Mouse (Mus musculus) lung, embryonic 15.5 days (tissue): ENCODE measurements at regions not wholly inside any gene's neighbourhood (a gene's known extent, or its start where the extent isn't known, plus 50 kb on each side); places are given as distances from the start of the nearest gene placed in this dataset.

ENCODE experiments used
- ATAC-seq: fragments of 200-750 bp; cut with Nextera tagmentation; 2 replicates; pipeline ENCODE4 v1.8.0; 2017; ENCODE audit warnings: moderate number of reproducible peaks, borderline replicate concordance; ENCODE audit not compliant: low FRiP score, low TSS enrichment; ENCODE audit errors: extremely low read depth
- H3K27ac ChIP-seq: fragments of 300-500 bp; sonication (generic); 2 replicates; pipeline ENCODE4 v1.5.1; 2015; ENCODE audit warnings: moderate library complexity, mild to moderate bottlenecking, inconsistent platforms
- H3K27me3 ChIP-seq: fragments of 300-500 bp; sonication (generic); 2 replicates; pipeline ENCODE4 v1.6.1; 2015; ENCODE audit warnings: inconsistent platforms
- H3K36me3 ChIP-seq: fragments of 300-500 bp; sonication (generic); 2 replicates; pipeline ENCODE4 v1.6.1; 2015; ENCODE audit warnings: inconsistent platforms
- H3K4me1 ChIP-seq: fragments of 300-500 bp; sonication (generic); 2 replicates; pipeline ENCODE4 v1.6.1; 2015; ENCODE audit warnings: inconsistent platforms
- H3K4me2 ChIP-seq: fragments of 300-500 bp; sonication (generic); 2 replicates; pipeline ENCODE4 v1.6.1; 2015; ENCODE audit warnings: inconsistent platforms, mild to moderate bottlenecking, moderate library complexity
- H3K4me3 ChIP-seq: fragments of 300-500 bp; sonication (generic); 2 replicates; pipeline ENCODE4 v1.5.1; 2015; ENCODE audit warnings: mild to moderate bottlenecking, inconsistent platforms
- H3K9ac ChIP-seq: fragments of 300-500 bp; sonication (generic); 2 replicates; pipeline ENCODE4 v1.6.1; 2015; ENCODE audit warnings: inconsistent platforms
- H3K9me3 ChIP-seq: fragments of 300-500 bp; sonication (generic); 2 replicates; pipeline ENCODE4 v1.6.1; 2016; ENCODE audit warnings: inconsistent platforms
- WGBS: fragments of 180-500 bp; shearing (Covaris S2); methylation state at CpG from one replicate; pipeline ENCODE4 v1.1.7; 2015; 5-methylcytosine and 5-hydroxymethylcytosine counted together

DNA sequence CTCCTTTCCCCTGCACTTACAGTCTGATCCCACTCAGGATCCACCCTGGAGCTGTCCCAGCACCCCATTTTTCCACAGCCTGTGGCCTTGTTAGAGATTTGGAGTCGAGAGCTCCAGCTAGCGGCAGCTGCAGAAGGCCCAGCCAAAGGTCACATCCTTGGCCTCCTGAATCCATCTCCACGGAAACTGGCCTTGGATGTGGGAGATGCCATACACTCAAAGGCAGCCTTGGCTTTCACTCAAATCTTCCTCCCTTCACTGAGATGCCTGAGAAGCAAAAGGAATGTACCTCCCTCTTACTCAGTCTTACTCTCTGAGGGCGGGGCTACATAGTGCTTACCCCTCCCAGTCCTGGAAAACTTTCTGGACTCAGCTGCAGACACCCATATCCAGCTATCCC, 56.2 kb upstream of the Ky start:
- Histone ChIP-seq H3K27me3 (no peaks in the 10 kb centered on the region), H3K27ac (no peak overlapping the region), H3K9me3 (no peaks in the 10 kb centered on the region), H3K4me2 (no peak overlapping the region), H3K4me3 (no peak overlapping the region), H3K36me3 (no peaks in the 10 kb centered on the region), H3K9ac (no peak overlapping the region), H3K4me1 (no peaks in the 10 kb centered on the region)
- 69% methylated on average over 4 of the region's 4 CpGs for WGBS
- no peak for ATAC-seq

DNA sequence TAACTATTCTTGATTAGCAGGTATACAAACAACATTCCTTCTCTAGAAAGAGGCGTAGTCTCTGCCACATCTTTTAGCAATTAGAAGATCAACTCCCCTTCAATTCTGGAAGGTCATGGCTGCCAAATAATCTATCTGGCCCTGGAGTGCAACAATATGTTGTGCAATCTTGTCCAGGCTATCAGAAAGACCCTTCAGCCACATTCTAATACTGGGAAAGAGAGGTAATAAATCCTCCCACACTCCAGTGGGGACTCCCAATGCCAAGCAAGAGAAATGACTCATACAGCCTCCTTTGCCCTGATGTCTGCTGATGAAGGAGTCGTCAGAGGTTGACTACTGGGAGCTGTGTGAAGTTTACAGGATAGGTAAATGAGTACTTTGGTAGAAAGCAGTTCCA, 59.5 kb upstream of the Ky start:
- ATAC-seq = no peak
- Histone ChIP-seq H3K27ac (no peak overlapping the region), H3K4me2 (no peak overlapping the region), H3K4me3 (no peak overlapping the region), H3K27me3 (no peaks in the 10 kb centered on the region), H3K9me3 (no peaks in the 10 kb centered on the region), H3K4me1 (0 out of 2 replicates have a peak, but pooled peaks cover 3% of the 10 kb centered on the region), H3K36me3 (no peaks in the 10 kb centered on the region), H3K9ac (no peak overlapping the region)
- 27% methylated on average over 2 of the region's 2 CpGs for WGBS

DNA sequence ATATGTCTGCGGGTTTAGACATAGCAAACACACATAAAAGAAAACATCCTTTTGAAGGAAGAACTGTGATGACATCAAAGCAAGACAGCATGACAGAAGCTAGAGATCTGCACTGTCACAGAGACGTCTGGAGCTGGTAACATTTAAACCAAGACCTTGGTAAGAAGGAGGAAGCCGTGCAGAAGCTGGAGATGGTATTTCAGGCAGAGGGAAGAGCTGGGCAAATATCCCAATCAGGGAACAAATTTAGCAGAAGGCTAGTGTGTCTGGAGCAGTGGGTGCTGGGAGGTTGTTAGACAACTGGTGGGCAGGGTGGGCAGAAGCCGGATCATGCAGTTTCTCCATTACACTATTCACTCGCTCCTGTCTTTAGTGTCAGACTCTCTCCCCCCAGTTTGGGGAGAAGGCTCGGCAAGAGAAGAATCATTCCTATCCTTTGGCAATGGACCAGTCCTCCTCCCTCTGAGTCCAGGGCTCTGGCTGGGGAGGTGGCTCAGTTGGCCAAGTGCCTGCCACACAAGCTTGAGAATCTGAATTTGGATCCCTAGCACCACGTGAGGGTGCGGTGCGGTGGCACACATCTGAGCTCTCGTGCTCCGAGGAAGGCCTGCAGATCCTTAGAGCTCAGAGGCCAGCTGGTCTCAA, 63.2 kb upstream of the Ky start:
- Histone ChIP-seq H3K9ac (no peak overlapping the region), H3K27ac (no peak overlapping the region), H3K36me3 (no peaks in the 10 kb centered on the region), H3K9me3 (no peaks in the 10 kb centered on the region), H3K27me3 (no peaks in the 10 kb centered on the region), H3K4me2 (no peak overlapping the region), H3K4me1 (0 out of 2 replicates have a peak, but pooled peaks cover 3% of the 10 kb centered on the region), H3K4me3 (no peak overlapping the region)
- 62% methylated on average over 11 of the region's 11 CpGs for WGBS
- ATAC-seq = peak; percentile 42

DNA sequence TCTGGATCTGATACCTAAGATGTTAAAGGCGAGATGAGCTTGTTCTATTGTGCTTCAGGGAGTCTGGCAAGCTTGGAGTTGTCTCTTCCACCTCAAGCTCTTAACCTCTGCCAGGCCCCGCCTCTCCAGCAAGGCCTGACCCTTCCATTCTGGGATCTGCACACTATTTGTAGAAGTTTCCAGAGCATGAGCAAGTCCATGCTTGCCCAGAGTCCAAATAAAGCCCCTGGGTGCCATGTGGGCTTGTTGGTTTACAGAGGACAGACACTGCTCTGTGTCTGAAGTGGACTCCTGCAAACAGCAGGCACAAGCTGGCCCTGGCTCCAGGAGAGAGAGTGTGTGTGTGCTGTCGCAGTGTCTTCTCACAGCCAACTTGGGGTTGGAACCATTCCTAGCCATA, 67.9 kb upstream of the Ky start:
- no peak overlapping the region; the same call in 1 of the 2 replicates for H3K27ac ChIP-seq
- H3K4me2 ChIP-seq = no peak overlapping the region
- 0 out of 2 replicates have a peak, but pooled peaks cover 3% of the 10 kb centered on the region for H3K4me1 ChIP-seq
- whole genome bisulfite sequencing = 72% methylated on average over 3 of the region's 3 CpGs
- no peaks in the 10 kb centered on the region for H3K36me3 ChIP-seq
- H3K9me3 ChIP-seq = no peaks in the 10 kb centered on the region
- ATAC-seq = no peak
- no peaks in the 10 kb centered on the region for H3K27me3 ChIP-seq
- H3K9ac ChIP-seq = no peak overlapping the region
- no peak overlapping the region for H3K4me3 ChIP-seq

DNA sequence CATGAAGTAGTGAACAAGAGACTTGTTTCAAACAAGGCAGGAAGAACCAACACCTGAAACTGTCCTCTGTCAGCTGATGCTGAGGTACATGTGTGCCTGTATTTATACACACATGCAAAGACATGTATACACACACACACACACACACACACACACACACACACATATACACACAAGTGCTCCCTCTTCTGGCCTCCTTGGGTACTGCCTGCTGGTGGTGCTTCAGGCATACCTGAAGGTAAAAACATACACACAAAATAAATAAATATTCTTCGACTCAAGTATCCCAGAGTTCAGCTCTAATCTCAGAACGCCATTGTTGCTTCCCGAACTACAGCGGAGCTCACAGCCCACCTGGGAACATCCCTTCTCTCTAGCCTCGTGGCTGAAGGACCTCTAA, 69.2 kb upstream of the Ky start:
- Histone ChIP-seq H3K36me3 (no peaks in the 10 kb centered on the region), H3K4me2 (no peak overlapping the region), H3K9ac (no peak overlapping the region), H3K9me3 (no peaks in the 10 kb centered on the region), H3K27me3 (no peaks in the 10 kb centered on the region), H3K4me1 (no peaks in the 10 kb centered on the region), H3K4me3 (no peak overlapping the region), H3K27ac (no peak overlapping the region)
- WGBS = 70% methylated on average over 5 of the region's 5 CpGs
- ATAC-seq = no peak

DNA sequence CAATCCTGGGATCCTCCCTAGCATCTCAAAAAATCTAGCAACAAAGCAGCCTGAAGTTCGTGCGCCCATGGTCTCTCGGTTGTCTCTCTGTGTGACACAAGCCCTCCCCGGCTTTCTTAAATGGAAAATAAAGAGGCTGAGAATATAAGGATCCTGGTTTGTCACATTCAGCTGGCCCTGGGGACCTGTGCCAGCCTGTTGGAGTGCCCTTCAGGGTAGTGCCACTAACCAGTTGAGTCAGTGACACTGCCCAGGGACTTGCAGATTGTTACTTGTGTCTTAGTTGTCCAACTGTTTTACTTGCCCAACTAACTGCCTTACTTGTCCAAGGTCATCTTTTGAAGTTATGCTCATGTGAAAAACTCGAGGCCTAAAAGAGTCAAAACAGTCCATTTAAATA, 73.5 kb upstream of the Ephb1 start:
- Histone ChIP-seq H3K27me3 (no peaks in the 10 kb centered on the region), H3K4me3 (no peak overlapping the region), H3K4me1 (peaks cover 12% of the 10 kb centered on the region; the same call in 1 of the 2 replicates), H3K36me3 (no peaks in the 10 kb centered on the region), H3K4me2 (no peak overlapping the region), H3K9me3 (no peaks in the 10 kb centered on the region), H3K9ac (no peak overlapping the region), H3K27ac (no peak overlapping the region)
- ATAC-seq = no peak
- WGBS = 86% methylated on average over 5 of the region's 5 CpGs

DNA sequence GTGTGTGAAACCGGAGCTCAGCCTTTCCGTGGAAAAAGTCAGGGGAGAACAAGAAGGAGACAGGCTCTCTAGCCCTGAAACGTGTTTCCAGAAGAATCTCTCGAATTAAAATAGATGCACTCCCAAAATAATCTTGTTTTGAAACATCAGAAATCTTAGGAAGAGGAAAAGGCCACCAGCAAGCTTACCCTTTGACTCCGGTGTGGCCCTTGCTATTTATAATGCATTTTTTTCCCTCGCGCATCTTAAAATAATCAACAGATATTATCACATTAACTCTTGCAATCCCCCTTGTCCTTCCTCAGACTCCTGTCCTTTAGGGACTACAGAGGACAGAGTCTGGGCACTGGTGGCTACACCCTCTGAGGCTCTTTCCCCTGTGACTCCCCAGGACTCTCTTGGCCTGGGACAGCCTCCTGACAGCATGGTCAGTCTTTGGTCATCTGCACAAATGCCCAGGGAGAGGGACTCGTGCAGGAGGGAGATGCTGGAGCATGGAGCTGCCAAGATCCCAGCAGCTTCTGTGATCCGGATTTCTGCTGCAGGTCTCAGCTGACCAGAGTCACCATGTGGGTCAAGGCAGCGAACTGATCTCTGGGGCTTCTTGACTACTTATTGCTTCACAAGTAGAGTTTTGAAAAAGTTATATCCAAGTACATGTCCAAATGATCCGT, 70.3 kb upstream of the Ephb1 start:
- H3K27me3 ChIP-seq = no peaks in the 10 kb centered on the region
- no peaks in the 10 kb centered on the region for H3K36me3 ChIP-seq
- no peak overlapping the region for H3K27ac ChIP-seq
- WGBS = 47% methylated on average over 11 of the region's 11 CpGs
- H3K4me2 ChIP-seq = peak overlapping the region; percentile 43
- no peak for ATAC-seq
- H3K9me3 ChIP-seq = no peaks in the 10 kb centered on the region
- H3K9ac ChIP-seq = no peak overlapping the region
- H3K4me3 ChIP-seq = no peak overlapping the region
- H3K4me1 ChIP-seq = peaks cover 12% of the 10 kb centered on the region; the same call in 1 of the 2 replicates

DNA sequence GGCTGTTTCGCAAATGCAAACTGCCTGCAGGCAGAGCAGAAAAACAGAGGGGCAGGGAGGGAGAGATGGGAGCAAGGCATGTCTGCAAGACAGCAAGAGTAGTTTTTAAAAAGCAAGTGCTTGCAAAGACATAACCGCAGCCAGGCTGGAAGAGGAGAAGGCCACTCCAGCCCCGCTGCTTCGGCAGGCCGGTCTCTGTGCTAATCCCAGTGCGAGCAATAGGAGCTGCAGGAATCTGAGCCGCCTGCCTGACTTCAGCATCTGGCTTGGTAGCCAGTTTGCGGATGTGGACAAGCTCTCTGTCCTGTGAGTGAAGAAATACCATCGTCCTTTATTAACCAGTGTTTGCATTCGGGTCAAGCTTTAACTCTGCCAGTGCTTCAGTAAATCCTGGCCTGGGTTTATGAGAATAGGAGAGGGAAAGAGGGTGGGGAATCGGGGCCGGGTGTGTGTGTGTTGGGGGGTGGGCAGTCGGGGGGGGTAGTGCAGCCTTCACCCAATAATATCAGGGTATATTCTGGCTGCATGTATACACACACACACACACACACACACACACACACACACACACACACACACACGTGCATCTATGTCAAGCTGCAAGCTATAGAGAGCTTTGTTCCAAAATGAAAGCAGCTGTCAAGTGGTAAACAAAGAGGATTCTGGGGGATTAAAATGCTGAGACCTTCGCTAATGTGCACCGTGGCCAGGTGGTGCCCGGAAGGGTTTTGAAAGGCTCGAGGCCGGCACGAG, 69.6 kb upstream of the Ephb1 start:
- peak; percentile 52 for ATAC-seq
- no peaks in the 10 kb centered on the region for H3K27me3 ChIP-seq
- no peak overlapping the region for H3K9ac ChIP-seq
- no peaks in the 10 kb centered on the region for H3K9me3 ChIP-seq
- peak overlapping the region; percentile 43 for H3K4me2 ChIP-seq
- no peaks in the 10 kb centered on the region for H3K36me3 ChIP-seq
- no peak overlapping the region for H3K4me3 ChIP-seq
- peak overlapping the region; percentile 27; the same call in 1 of the 2 replicates for H3K27ac ChIP-seq
- peaks cover 12% of the 10 kb centered on the region; the same call in 1 of the 2 replicates for H3K4me1 ChIP-seq
- 12% methylated on average over 20 of the region's 20 CpGs for WGBS

DNA sequence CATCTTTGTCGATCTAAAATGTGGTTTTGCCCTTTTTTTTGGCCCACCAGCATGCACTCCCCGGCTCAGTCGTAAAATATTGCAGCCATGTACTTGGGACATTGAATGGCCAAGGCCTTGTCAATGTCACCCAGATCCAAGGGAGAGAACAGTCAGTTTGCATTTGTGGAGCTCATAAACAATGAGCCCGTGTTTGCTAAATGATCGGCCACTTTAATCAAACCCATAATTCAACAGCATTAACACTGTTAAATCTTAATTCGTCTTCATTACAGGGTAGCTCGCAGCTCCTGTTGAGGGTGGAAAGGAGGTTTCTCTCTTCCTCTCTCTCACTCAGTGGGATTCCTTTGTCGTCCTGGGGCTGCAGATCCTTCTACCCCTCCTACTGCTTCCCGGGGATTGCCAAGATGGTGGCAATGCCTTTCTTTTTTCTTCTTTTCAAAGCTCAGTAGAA, 69.0 kb upstream of the Ephb1 start:
- Histone ChIP-seq H3K4me1 (peaks cover 12% of the 10 kb centered on the region; the same call in 1 of the 2 replicates), H3K27ac (peak overlapping the region; percentile 27; the same call in 1 of the 2 replicates), H3K4me2 (peak overlapping the region; percentile 43), H3K9ac (no peak overlapping the region), H3K9me3 (no peaks in the 10 kb centered on the region), H3K4me3 (no peak overlapping the region), H3K36me3 (no peaks in the 10 kb centered on the region), H3K27me3 (no peaks in the 10 kb centered on the region)
- WGBS = 28% methylated on average over 9 of the region's 9 CpGs
- ATAC-seq = no peak

DNA sequence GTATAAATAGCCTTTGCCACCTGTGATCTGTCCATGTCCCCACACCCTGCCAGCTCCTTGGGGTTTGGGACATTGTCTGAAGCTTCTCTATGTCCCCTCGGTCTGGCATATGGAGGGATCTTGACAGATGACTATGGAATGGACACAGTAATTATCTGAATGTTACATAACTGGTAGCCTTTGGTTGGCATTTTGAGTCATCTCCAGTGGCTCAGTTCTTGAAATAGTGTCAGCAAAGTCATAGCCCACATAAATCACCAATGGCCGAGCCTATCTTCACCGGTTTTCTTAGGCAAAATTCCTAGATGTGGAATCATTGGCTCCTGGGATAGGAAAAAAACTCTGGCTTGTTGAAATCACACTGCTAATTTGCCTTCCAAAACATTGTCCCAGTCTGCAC, 67.3 kb upstream of the Ephb1 start:
- WGBS = 83% methylated on average over 3 of the region's 3 CpGs
- no peak for ATAC-seq
- no peaks in the 10 kb centered on the region for H3K36me3 ChIP-seq

DNA sequence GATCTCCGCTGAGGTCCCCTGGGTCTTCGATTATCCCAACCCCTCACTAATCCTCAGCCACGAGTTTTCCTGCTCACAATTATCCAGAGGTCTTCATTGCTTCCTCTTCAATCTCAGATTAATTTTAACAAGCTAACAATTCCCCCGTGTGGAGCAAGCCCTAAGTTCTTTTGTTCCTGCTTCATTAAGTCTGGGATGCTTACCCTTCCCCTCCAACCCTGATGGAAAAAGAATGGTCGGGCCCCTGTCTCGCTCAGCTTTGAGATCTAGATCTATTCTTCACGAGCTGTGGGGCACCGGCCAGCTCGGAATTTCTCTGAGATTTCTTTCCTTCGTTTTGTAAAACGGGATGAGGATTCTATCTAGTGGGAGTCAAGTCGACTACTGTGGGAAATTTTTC, 65.7 kb upstream of the Ephb1 start:
- WGBS = 34% methylated on average over 12 of the region's 12 CpGs

More for the DNA sequence above, 67.3 kb upstream of the Ephb1 start:
- H3K27me3 ChIP-seq = no peaks in the 10 kb centered on the region
- no peak overlapping the region for H3K4me2 ChIP-seq
- H3K27ac ChIP-seq = no peak overlapping the region
- no peak overlapping the region for H3K9ac ChIP-seq
- H3K9me3 ChIP-seq = no peaks in the 10 kb centered on the region
- H3K4me3 ChIP-seq = no peak overlapping the region
- peaks cover 12% of the 10 kb centered on the region; the same call in 1 of the 2 replicates for H3K4me1 ChIP-seq

DNA sequence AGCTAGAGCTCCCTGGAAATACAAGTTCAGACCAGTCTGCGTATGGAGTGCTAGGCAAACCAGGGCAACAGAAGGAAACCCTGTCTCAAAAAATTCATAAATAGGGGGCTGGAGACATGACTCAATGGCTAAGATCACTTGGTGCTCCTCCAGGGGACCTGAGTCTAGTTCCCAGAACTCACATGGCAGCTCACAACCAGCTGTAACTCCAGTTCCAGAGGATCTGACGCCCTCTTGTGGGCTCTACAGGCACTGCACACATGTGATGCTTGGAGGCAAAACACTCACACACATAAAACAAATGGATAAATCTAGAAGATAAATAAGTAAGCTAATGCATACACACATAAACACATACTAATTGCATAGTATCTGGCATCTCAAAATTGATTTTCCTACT, 59.1 kb upstream of the Ephb1 start:
- WGBS = 60% methylated on average over 2 of the region's 2 CpGs
- Histone ChIP-seq H3K9ac (no peak overlapping the region), H3K9me3 (no peaks in the 10 kb centered on the region), H3K36me3 (no peaks in the 10 kb centered on the region), H3K4me3 (no peak overlapping the region), H3K4me2 (no peak overlapping the region), H3K4me1 (no peaks in the 10 kb centered on the region), H3K27me3 (no peaks in the 10 kb centered on the region), H3K27ac (no peak overlapping the region)
- no peak for ATAC-seq

More for the DNA sequence above, 65.7 kb upstream of the Ephb1 start:
- no peak overlapping the region for H3K4me2 ChIP-seq
- no peak overlapping the region for H3K9ac ChIP-seq
- no peaks in the 10 kb centered on the region for H3K27me3 ChIP-seq
- peaks cover 12% of the 10 kb centered on the region; the same call in 1 of the 2 replicates for H3K4me1 ChIP-seq
- no peak for ATAC-seq
- no peaks in the 10 kb centered on the region for H3K9me3 ChIP-seq
- no peaks in the 10 kb centered on the region for H3K36me3 ChIP-seq
- no peak overlapping the region for H3K4me3 ChIP-seq
- no peak overlapping the region for H3K27ac ChIP-seq
